Mouse (Mus musculus): ENCODE data around the gene Tent5a. TPM values are rescaled to one million over a fixed set of nuclear protein-coding genes. Genes with fewer than 3 reads are reported as not detected.

Gene Tent5a
- total and polyA plus RNA-seq, 2 experiments from 2014 or later = 2.1 to 6.0 TPM

- H3K36me3 ChIP-seq (ENCODE audit: insufficient read depth) = no peaks in the 10 kb centered on the region
- no peak for TF ChIP-seq CTCF (IDR thresholded peaks at IDR 0.05; ENCODE audit: low read depth)
- H3K9me3 ChIP-seq (ENCODE audit: low read length) = no peaks in the 10 kb centered on the region
- H3K9ac ChIP-seq = peak overlapping the region; percentile 46
- peak overlapping the region; percentile 98 for H3K4me2 ChIP-seq (ENCODE audit: low read depth)
- peaks cover 8% of the 10 kb centered on the region; the same call in 1 of the 2 replicates for H3K27me3 ChIP-seq (ENCODE audit: insufficient read depth, low read length)
- H3K4me1 ChIP-seq (ENCODE audit: insufficient read depth) = no peaks in the 10 kb centered on the region
- no peak overlapping the region for H3K27ac ChIP-seq (ENCODE audit: low read depth, low read length)
- ATAC-seq (peak; percentile 30), DNase-seq (peak; percentile 25)
- peak overlapping the region; percentile 58 for H3K4me3 ChIP-seq (ENCODE audit: low read depth, low read length)
- WGBS = 2% methylated on average over 88 of the region's 88 CpGs
These were observed 581 bp downstream of the Tent5a start for GRCm38 (mm10) chr9:85326292-85327241.

GRCm38 (mm10) chr9:85325201-85325868 lies 1.8 kb downstream of the Tent5a start:
- no peak for TF ChIP-seq CTCF (IDR thresholded peaks at IDR 0.05; ENCODE audit: low read depth)
- H3K9ac ChIP-seq = no peak overlapping the region
- DNase-seq = peak; percentile 8

GRCm38 (mm10) chr9:85324158-85324875 lies 2.8 kb downstream of the Tent5a start:
- Histone ChIP-seq H3K4me3 (ENCODE audit: low read depth, low read length) (no peak overlapping the region), H3K36me3 (ENCODE audit: insufficient read depth) (no peaks in the 10 kb centered on the region), H3K9ac (no peak overlapping the region), H3K4me2 (ENCODE audit: low read depth) (no peak overlapping the region), H3K9me3 (ENCODE audit: low read length) (no peaks in the 10 kb centered on the region), H3K27ac (ENCODE audit: low read depth, low read length) (no peak overlapping the region), H3K27me3 (ENCODE audit: insufficient read depth, low read length) (peaks cover 8% of the 10 kb centered on the region; the same call in 1 of the 2 replicates), H3K4me1 (ENCODE audit: insufficient read depth) (no peaks in the 10 kb centered on the region)
- no peak for TF ChIP-seq CTCF (IDR thresholded peaks at IDR 0.05; ENCODE audit: low read depth)
- DNase-seq (no peak), ATAC-seq (no peak)
- WGBS = 89% methylated on average over 11 of the region's 11 CpGs

More at GRCm38 (mm10) chr9:85325201-85325868, 1.8 kb downstream of the Tent5a start:
- 31% methylated on average over 17 of the region's 17 CpGs for WGBS
- Histone ChIP-seq H3K4me1 (ENCODE audit: insufficient read depth) (no peaks in the 10 kb centered on the region), H3K9me3 (ENCODE audit: low read length) (no peaks in the 10 kb centered on the region), H3K4me2 (ENCODE audit: low read depth) (peak overlapping the region; percentile 98; the same call in 1 of the 2 replicates), H3K27me3 (ENCODE audit: insufficient read depth, low read length) (peaks cover 8% of the 10 kb centered on the region; the same call in 1 of the 2 replicates), H3K4me3 (ENCODE audit: low read depth, low read length) (peak overlapping the region; percentile 58), H3K36me3 (ENCODE audit: insufficient read depth) (no peaks in the 10 kb centered on the region), H3K27ac (ENCODE audit: low read depth, low read length) (no peak overlapping the region)
- ATAC-seq = no peak

- no peak overlapping the region for H3K27ac ChIP-seq (ENCODE audit: low read depth, low read length)
- H3K4me2 ChIP-seq (ENCODE audit: low read depth) = no peak overlapping the region
- H3K36me3 ChIP-seq (ENCODE audit: insufficient read depth) = no peaks in the 10 kb centered on the region
- no peaks in the 10 kb centered on the region for H3K27me3 ChIP-seq (ENCODE audit: insufficient read depth, low read length)
- H3K4me1 ChIP-seq (ENCODE audit: insufficient read depth) = no peaks in the 10 kb centered on the region
- no peaks in the 10 kb centered on the region for H3K9me3 ChIP-seq (ENCODE audit: low read length)
- H3K9ac ChIP-seq = no peak overlapping the region
- DNase-seq (no peak), ATAC-seq (no peak)
- no peak for TF ChIP-seq CTCF (IDR thresholded peaks at IDR 0.05; ENCODE audit: low read depth)
- no peak overlapping the region for H3K4me3 ChIP-seq (ENCODE audit: low read depth, low read length)
- WGBS = 57% methylated on average over 8 of the region's 8 CpGs
These were observed 6.8 kb downstream of the Tent5a start for GRCm38 (mm10) chr9:85320167-85320951.

- Histone ChIP-seq H3K9ac (no peak overlapping the region), H3K27ac (ENCODE audit: low read depth, low read length) (no peak overlapping the region), H3K4me2 (ENCODE audit: low read depth) (no peak overlapping the region), H3K27me3 (ENCODE audit: insufficient read depth, low read length) (no peaks in the 10 kb centered on the region), H3K9me3 (ENCODE audit: low read length) (no peaks in the 10 kb centered on the region), H3K4me1 (ENCODE audit: insufficient read depth) (no peaks in the 10 kb centered on the region), H3K4me3 (ENCODE audit: low read depth, low read length) (no peak overlapping the region), H3K36me3 (ENCODE audit: insufficient read depth) (no peaks in the 10 kb centered on the region)
- no peak for ATAC-seq
- DNase-seq = no peak
- no peak for TF ChIP-seq CTCF (IDR thresholded peaks at IDR 0.05; ENCODE audit: low read depth)
- 48% methylated on average over 1 of the region's 1 CpGs for WGBS
These were observed 11.0 kb downstream of the Tent5a start for GRCm38 (mm10) chr9:85316122-85316521.

GRCm38 (mm10) chr9:85312473-85312872 lies 14.7 kb downstream of the Tent5a start, which contains the start of gene Gm11114:
Gm11114 (plus strand) TSS chr9:85312773.
- Histone ChIP-seq H3K9ac (no peak within 1 kb of the TSS), H3K4me3 (ENCODE audit: low read depth, low read length) (no peak within 1 kb of the TSS), H3K4me2 (ENCODE audit: low read depth) (no peak within 1 kb of the TSS), H3K9me3 (ENCODE audit: low read length) (no peaks in the 10 kb centered on the region), H3K36me3 (ENCODE audit: insufficient read depth) (no peaks in the 10 kb centered on the region), H3K27ac (ENCODE audit: low read depth, low read length) (no peak within 1 kb of the TSS), H3K27me3 (ENCODE audit: insufficient read depth, low read length) (no peaks in the 10 kb centered on the region), H3K4me1 (ENCODE audit: insufficient read depth) (no peaks in the 10 kb centered on the region)
- no peak for DNase-seq
- WGBS = 84% methylated on average over 6 of the region's 6 CpGs
- no peak for ATAC-seq
- TF ChIP-seq CTCF (IDR thresholded peaks at IDR 0.05; ENCODE audit: low read depth) = no peak
